Mouse (Mus musculus) 416B (cell line): ENCODE data around the gene D430041D05Rik.

Experiments used
- DNase-seq: peaks from one replicate; pipeline ENCODE4 v3.0.0; 2011; ENCODE audit warnings: low read depth

The D430041D05Rik gene

DNA sequence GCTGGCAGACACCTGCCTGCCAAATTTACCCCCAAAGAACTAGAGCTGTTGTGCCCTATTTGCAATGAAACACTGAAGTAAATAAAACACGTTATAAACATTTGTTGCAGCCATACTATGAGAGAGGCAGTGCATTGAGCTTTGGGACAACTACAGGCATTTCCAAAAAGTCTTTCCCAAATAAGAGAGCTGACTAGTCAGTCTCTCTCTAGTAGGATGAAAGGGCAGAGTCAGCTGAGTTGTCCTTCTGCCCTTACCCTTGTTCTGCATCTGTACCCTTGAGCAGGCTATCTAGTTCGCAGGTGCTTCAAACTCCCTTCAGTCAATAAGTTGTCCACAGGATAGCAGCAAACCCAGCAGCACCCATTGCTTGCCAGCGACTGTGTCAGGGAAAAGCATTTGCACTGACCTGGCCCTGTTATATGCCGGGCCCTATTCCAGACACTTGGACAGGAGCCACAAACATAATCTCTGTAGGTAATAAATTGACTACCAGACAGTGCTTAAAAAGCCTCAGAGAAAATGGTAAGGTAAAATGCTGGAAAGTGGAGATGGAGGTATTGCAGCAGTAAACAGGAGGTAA is at the start of gene D430041D05Rik:
TSS of gene D430041D05Rik (minus strand) at position 51 of the 583 bp plus-strand sequence.
- DNase-seq, result no peak

DNA sequence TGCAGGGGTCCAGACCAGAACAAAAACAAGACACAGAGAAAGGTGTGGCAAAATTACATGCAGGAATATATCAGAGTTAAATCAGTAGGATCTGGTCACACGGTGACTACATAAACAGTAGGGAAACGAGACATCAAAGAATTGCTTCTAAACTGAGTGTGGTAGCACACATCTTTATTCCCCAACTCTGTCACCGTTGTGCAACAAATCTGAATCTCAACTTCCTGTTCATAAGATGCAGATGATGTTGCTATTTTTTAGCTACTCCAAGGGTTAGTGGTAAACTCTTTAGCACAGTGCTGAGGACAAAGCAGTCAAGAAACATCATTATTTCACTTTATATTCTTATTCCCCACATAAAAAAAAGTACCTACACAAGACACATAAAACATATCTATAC is 49.2 kb upstream of the D430041D05Rik start:
- peak; percentile 61 for DNase-seq

DNA sequence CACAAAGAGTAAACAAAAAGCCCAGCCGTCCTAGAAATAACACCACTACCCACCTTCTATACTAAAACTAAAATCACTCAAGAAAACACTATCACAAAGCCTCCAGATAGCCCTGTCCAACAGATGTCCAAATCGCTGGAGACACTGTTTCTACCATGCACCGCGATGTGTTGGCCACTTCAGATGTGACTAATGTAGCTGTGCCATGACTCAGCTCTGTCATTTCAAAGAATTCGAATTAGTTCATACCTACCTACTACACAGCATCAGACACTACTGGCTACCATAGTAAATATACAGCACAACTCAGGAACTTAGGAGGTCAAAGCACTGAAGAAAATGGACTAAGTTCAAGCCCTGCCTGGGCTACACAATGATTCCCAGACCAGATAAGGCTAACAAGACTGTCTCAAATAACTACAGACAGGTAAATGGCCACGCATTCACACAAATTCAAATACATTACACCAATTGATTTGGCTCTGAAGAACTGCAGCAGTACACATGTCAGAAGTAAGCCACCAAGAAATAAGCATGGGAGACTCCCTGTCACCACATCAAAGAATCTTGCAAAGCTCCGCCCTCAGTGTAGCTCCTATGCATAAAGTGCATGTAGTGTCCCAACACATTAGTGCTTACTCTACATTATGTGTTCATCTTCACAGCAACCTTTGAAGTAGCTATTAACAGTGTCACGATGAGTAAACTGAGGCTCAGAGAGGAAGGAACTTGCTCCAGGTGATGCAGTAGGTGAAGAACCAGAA is 47.9 kb upstream of the D430041D05Rik start:
- DNase-seq, result peak; percentile 75

DNA sequence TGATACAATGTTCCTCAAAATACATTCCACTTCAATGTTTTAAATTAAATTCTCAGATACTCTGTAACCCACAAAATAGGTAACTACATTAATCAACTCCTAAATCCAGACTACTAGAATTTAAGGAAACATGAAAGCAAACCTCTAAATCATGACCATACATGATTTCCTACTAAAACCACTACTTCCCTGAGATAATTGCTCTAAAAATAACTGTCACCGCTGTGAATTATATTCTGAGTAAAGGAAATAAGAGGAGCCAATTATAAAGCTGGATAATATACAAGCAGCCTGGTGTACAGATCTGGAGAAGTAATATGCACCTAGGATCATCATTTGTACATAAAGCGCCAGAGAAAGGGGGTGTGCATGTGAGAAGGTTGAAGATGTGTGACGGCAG is 46.3 kb upstream of the D430041D05Rik start:
- DNase-seq, result peak; percentile 46

DNA sequence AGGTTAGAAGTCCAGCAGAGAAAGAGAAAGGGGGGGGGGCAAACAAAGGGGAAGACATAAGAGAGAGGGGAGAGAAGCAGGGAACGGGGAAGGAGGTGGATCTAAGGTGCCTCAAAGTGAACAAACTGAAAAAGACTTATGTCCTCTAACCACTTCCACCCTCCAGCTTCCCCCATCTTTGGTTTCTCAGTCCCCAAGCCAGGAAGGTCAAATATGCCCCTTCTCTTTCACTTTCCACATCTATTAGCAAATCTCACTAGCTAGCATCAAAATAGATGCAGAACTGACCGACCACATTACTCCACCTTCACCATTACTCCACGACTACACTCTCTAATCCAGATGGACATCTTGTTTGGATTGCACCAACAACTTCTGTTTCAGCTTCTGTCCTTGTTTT is 39.9 kb upstream of the D430041D05Rik start:
- peak; percentile 54 for DNase-seq

DNA sequence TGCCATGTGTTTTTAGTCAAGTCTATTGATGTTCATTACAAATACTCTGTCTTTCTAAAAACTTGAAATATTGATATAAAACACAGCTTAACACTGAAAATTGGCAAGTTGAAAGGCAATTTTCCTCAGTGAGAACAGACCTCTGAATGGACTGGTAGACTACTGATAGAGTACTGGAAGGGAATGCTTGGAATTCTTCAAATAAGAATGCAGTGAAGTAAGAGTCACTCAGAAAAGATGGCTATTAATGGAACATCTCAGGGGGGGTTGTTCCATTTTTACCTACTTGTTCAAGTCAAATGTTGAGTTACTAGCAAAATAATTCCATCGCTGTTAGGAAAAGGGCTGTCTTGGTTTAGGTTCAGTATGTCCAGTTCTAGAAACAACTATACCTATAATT is 38.4 kb upstream of the D430041D05Rik start:
- DNase-seq, result no peak

DNA sequence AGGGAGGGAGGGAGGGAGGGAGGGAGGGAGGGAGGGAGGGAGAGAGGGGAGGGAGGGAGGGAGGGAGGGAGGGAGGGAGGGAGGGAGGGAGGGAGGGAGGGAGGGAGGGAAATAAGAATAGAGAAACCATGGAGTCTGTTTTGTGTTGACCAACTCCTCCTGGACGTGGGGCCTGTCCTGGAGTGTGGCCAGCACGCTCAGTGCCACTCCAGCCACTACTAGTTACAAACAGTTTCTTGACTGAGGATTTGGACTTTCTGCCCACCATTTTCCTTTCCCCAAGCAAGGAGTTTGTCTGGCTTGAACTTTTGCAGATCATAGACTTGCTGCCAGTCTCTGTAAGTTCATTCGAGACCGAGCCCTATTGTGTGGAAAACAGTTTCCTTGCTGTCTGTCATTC is 37.4 kb upstream of the D430041D05Rik start:
- no peak for DNase-seq

DNA sequence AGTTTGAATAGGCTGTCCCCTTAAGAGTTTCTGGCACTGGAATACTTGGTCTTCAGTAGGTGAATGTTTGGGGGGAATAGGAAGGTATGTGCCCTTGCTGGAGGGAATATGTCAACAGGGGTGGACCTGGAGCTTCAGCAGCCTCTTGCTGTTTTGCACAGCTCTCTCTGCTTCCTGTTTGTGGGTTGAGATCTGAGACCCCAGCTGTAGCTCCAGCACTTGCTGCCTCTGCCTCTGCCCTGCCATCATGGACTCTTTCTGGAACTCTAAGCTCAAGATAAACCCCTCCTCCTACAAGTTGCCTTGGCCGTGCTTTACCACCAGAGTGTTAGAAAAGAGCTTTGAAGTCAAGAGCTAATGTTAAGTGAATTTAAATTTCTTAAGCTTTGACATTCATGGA is 35.2 kb upstream of the D430041D05Rik start:
- DNase-seq, result peak; percentile 27

DNA sequence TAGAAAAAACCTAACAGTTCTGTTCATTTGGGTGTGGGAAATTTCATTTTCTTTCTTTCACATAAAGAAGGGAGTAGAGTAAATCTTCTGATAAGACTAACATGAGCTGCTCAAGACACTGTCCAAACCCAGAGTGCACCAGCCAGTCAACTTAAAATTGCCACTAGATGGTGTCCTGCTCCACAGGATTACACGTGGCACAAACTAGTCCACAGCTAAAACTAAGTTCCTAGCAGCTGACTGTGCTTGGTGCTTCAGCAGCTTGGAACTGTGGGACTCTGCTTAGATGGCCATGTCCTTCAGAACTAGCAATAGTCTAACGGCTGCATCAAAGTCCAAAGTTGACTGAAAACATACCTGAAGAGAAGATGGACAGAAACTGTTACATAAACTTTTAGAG is 34.0 kb upstream of the D430041D05Rik start:
- DNase-seq, result peak; percentile 87

DNA sequence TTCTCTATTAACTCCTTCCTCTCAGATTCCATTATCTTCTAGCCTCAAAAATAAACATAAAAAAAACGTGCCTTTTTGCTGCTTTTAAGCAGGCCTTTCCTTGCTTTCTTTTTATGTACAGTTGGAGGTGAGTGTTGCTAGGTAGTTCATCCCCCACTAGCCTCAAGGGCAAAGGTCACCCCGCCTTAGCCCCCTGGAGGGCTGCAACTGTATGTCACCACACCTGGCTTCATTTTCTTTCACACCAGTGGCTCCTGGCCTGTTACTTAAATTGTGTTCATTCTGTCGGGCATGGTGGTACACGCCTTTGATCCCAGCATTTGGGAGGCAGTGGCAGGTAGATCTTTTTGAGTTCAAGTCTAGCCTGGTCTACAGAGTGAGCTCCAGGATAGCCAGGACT is 31.5 kb upstream of the D430041D05Rik start:
- DNase-seq, result no peak

DNA sequence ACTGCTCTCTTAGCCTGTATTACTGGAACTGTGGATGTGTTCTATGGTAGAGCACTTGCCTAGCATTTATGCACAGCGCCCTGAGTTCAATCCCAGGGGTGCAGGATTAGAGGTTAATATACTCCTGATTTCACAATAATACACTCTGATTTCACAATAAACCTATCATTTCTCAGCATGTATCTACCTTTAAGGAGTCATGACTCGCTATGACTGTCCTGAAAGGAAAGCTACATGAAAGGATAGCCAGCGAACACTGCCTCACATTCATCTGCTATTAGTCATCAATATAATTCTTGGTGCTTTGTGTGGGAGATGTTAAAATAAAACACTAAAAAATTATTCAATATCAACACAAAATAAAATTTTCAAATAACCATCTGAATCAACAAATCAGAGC is 25.4 kb upstream of the D430041D05Rik start:
- DNase-seq, result peak; percentile 52

DNA sequence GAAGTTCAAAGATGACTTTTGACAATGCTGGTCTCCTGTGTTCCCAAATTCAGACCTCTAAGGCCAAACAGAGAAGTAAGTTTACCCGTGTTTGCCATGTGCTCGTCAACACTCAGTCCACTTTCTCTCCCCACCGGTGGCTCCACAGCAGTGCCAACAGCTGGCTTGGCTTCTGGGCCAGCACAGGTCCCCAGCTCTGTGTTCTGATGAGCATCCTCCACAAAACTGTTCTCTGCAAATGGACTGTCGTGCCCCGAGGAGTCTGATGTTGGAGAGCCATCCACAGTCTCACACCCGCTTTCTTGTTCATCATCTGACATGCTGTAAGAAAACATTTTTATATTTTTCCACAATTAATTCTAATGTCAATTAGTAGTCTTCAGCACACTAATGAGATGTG is 20.3 kb upstream of the D430041D05Rik start:
- no peak for DNase-seq

DNA sequence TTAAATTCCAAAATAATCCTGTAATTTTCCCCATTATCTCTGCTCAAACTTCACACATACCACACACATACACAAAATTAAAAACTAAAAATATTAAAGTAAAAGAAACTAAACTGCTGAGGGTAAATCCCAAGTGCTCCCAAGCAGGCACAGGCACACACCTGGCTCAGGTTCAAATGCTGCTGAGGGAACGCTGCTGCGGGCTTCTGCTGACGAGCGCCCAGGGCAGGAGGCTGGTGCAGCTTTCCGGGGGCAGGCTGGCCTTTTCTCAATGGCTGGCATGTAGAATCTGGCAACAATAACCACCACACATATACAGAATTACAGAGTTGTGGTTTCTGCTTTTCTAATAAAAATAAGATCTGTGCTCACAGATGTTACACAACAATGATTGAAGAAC is 19.8 kb upstream of the D430041D05Rik start:
- no peak for DNase-seq

DNA sequence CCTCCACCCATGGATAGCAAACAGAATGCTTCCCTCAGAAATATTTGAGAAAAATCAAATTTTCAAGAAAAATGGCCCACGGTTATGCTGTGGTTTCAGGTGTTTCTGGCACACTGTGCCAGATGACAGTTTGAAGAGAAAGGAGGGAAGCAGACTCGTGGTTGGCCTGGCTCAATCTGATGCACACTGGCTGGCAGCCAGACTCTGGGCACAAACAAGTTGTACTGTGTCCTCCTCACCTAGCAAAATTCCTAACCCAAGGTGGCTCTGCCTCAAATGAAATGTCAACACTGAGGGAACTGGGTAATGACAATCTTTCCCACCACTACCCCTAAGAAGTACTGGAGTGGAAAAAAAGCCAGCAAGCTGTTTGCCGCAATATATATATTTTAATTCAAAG is 15.3 kb upstream of the D430041D05Rik start:
- DNase-seq, result no peak

DNA sequence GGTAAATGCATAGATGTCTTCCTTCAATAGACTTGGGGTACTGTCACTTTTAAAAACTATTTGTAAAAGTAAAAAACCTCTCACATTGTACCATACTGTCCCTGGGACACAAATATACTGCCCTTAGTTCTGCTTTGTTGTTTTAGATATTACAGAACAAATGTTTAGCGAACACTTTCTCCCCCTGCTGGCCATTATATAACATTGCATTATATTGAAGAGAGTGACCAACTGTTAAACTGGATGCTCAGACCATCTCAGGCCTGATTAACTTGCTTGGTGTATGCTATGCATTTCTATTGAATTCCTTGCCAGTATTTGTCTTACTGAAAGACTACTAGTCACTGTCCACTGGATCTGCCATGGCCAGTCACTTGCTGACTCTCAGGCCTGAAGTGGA is 11.4 kb upstream of the D430041D05Rik start:
- peak; percentile 63 for DNase-seq

DNA sequence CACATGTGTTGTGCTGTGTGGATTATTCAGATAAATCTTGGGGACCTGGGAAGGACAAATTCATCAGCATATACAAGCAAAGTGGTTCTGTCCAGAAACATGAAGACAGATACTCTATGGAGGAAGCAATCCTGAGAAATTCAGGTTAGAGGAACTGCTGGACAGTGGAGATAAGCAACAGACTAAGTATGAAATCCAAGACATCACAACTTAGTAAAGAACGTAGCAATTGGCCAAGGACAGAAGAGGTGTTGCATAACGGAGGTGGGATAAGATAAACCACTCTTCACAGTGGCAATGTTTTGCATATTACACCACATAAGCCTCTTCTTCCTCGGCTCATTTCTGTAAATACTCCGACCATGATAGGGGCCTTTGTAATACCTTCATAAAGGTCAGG is 10.0 kb upstream of the D430041D05Rik start:
- peak; percentile 46 for DNase-seq

DNA sequence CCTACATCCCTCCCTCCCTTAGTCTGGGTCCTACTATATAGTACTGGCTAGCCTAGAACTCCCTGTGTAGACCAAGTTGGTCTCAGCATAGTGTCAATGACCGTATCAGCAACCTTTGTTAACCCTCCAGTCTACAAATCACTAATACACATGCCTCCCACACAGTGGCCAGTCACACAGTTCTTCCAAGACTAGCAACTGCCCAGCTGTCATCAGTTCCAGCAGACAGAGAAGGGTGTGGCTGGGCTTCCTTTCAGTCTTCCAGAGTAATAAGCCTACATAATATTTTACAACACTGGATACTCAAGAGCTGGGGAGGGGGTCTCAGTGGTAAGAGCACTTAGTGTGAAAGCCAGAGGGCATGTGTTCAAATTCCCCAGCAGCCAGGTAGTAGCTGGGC is 9.2 kb upstream of the D430041D05Rik start:
- no peak for DNase-seq

DNA sequence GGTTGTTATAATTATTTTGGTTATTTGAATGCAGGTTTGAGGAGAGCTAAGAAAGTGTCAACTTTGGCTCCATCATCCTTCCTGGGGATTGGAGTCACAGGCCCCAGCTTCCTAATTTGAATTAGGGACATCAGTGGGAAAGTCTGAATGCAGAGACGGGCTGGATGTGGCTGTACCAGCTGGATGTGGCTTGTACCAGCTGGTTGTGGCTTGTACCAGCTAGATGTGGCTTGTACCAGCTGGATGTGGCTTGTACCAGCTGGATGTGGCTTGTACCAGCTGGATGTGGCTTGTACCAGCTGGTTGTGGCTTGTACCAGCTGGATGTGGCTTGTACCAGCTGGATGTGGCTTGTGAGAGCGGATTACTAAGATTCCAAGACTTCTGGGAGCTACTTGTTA is 8.6 kb upstream of the D430041D05Rik start:
- peak; percentile 41 for DNase-seq

DNA sequence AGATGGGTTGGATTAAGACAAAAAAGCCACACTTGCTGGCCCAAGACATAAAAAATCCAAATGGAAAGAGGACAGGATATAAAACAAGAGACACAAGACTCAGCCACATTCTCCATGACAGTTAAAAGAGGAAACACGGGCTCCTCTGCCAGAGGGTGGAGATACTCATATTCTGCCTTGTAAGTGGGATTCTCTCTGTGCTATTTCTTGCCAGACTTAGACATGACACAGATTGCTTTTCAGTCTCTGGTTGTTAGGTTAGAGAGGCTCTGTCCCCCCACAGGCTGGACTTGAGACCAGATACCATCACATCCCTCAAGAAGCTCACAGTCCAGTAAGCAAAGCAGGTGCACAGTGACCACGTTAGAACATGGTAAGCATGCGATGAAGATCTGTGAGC is 2.2 kb upstream of the D430041D05Rik start:
- DNase-seq, result no peak

DNA sequence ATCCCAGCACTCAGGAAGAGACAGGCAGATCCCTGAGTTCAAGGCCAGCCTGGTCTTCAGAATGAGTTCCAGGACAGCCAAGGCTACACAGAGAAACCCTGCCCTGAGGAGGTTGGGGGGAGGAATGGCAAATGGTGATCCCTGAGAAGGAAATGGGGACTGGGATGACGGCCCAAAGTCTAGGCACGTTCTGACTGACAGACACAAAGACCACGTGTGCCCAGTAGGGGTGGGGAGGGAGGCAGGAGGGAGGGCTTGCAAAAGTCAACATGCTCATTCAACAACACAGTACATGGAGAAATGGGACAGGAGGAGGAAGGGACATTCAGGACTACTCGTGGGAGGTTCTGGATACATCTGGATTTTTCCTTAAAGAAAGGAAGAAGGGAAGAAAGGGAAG is 1.7 kb upstream of the D430041D05Rik start:
- DNase-seq, result no peak

DNA sequence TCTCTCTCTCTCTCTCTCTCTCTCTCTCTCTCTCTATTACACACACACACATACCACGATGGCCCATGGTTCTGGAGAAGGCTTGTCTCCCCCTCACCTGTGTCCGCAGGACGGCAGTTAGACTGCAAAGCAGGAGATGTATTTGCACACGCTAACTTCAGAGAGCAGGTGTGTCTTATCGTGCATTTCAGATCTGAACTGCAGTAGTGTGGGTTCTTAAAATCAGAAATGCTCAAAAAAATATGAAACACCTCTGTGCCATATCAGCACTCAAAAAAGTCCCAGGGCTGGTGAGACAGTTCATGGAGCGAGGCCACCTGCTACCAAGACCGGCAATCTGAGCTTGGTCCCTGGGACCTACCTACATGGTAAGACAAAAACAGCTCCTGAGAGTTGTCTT is 993 bp upstream of the D430041D05Rik start:
- no peak for DNase-seq

DNA sequence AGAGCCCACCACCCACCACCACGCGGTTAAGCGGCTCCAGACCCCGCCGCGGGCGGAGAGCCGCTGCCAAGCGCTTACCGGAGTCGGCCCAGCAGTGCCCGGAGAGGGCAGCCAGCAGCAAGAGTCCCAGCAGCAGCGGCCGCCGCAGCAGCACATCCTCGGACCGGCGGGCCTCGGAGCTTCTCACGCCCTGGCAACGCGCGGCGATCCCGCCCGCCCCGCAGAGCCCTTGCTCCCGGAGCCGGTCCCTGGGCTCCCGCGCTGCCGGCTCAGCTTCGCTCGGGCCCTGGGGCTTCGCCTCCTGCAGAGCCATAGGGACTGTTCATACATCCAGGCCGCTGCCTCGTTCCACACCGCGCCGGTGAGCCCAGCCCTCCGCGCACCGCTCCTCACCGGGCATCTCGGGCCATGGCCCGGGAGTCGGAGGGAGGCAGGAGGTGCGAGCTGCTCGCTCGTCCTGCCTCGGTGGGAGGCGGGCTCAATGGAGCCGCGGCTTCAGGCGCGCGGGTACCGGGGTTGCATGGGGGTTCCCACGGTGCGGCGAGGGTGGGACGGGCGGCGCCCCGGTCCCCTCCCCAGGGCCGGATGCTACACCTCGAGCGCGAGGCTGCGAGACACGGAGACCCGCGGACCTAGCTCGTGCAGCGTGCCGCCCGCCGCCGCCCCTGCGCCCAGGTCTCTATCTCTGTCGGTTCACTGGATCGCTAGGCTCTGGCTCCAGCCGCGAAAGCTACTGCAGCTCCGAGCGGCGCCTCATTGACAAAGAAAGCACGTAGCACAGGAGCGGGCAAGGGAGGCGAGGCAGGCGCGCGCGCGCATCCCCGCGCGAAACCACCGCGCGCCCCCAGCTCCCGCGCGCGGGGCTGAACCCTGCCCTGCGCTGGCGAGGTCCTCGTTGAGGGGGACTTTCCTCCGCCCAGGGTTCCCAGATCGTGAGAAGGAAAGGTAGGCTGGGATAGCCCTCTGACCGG is 677 bp downstream of the D430041D05Rik start:
- DNase-seq, result no peak

DNA sequence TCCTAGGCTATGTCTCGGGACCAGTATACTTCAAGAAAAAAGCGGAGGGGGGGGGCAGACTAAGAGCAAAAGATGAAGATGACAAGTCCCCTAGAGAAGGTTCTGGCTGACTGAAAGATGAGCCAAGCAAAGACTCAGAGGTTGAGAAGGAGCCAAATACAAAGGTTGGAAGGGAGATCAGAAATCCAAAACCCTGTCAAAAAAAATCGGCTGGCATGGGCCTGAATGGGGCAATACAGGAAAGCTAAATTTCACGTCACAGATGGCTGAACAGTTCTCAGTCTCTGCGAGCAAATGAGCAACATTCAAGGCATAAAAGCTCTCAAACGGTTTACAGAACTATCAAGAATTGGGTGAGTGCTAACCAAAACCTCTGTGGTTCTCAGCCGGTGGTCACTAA is 2.5 kb downstream of the D430041D05Rik start:
- DNase-seq, result no peak
